Mouse (Mus musculus): ENCODE measurements around the gene Sfmbt1. TPM values are rescaled to one million over a fixed set of nuclear protein-coding genes. Genes with fewer than 3 reads are reported as not detected.

The Sfmbt1 gene
- polyA plus RNA-seq, 1 experiment: 2.8 TPM

GRCm38 (mm10) chr14:30827480-30827879, 112.8 kb downstream of the Sfmbt1 start:
- Histone ChIP-seq H3K79me2 (ENCODE audit: control insufficient read depth, insufficient read depth) (peaks cover 20% of the 10 kb centered on the region), H3K27me3 (ENCODE audit: control insufficient read depth, insufficient read depth, insufficient read length) (no peaks in the 10 kb centered on the region), H3K4me2 (ENCODE audit: low read depth) (no peak overlapping the region), H3ac (ENCODE audit: control insufficient read depth, insufficient read length) (no peak overlapping the region), H3K36me3 (ENCODE audit: control insufficient read depth, insufficient read depth) (no peaks in the 10 kb centered on the region), H3K4me3 (no peak overlapping the region)
- TF ChIP-seq CEBPB (IDR thresholded peaks at IDR 0.05; ENCODE audit: insufficient read depth, poor library complexity, severe bottlenecking) (no peak), TCF12 (IDR thresholded peaks at IDR 0.05; ENCODE audit: insufficient read depth, poor library complexity, severe bottlenecking) (no peak), POLR2AphosphoS2 (IDR thresholded peaks at IDR 0.05; ENCODE audit: insufficient read length, low read depth) (no peak), MYOD1 (IDR thresholded peaks at IDR 0.05; ENCODE audit: control insufficient read depth in 1 of 3, insufficient read length in 2 of 3, low read depth in 2 of 3) (no peak), SRF (IDR thresholded peaks at IDR 0.05; ENCODE audit: control insufficient read depth, insufficient read length, low read depth) (no peak), TCF3 (IDR thresholded peaks at IDR 0.05; ENCODE audit: insufficient read length, low read depth) (no peak), REST (IDR thresholded peaks at IDR 0.05; ENCODE audit: insufficient read depth, insufficient read length) (no peak), E2F4 (IDR thresholded peaks at IDR 0.05; ENCODE audit: insufficient read depth) (no peak), MYOG (IDR thresholded peaks at IDR 0.05; ENCODE audit: control insufficient read depth in 1 of 3, insufficient read depth in 1 of 3, insufficient read length in 2 of 3, low read depth in 2 of 3) (no peak), POLR2A (IDR thresholded peaks at IDR 0.05; ENCODE audit: insufficient read length, low read depth) (no peak), MAX (IDR thresholded peaks at IDR 0.05; ENCODE audit: low read depth) (no peak), USF1 (IDR thresholded peaks at IDR 0.05; ENCODE audit: low read depth) (no peak)

GRCm38 (mm10) chr14:30828077-30828476, 113.4 kb downstream of the Sfmbt1 start:
- Histone ChIP-seq H3K4me3 (no peak overlapping the region), H3K4me2 (ENCODE audit: low read depth) (no peak overlapping the region), H3K79me2 (ENCODE audit: control insufficient read depth, insufficient read depth) (peaks cover 20% of the 10 kb centered on the region), H3K27me3 (ENCODE audit: control insufficient read depth, insufficient read depth, insufficient read length) (no peaks in the 10 kb centered on the region), H3K36me3 (ENCODE audit: control insufficient read depth, insufficient read depth) (no peaks in the 10 kb centered on the region), H3ac (ENCODE audit: control insufficient read depth, insufficient read length) (no peak overlapping the region)
- no peak for TF ChIP-seq MYOG (IDR thresholded peaks at IDR 0.05; ENCODE audit: control insufficient read depth in 1 of 3, insufficient read depth in 1 of 3, insufficient read length in 2 of 3, low read depth in 2 of 3)
- no peak for TF ChIP-seq MAX (IDR thresholded peaks at IDR 0.05; ENCODE audit: low read depth)
- no peak for TF ChIP-seq REST (IDR thresholded peaks at IDR 0.05; ENCODE audit: insufficient read depth, insufficient read length)
- no peak for TF ChIP-seq USF1 (IDR thresholded peaks at IDR 0.05; ENCODE audit: low read depth)
- TF ChIP-seq SRF (IDR thresholded peaks at IDR 0.05; ENCODE audit: control insufficient read depth, insufficient read length, low read depth): no peak
- TF ChIP-seq MYOD1 (IDR thresholded peaks at IDR 0.05; ENCODE audit: control insufficient read depth in 1 of 3, insufficient read length in 2 of 3, low read depth in 2 of 3): no peak
- TF ChIP-seq POLR2A (IDR thresholded peaks at IDR 0.05; ENCODE audit: insufficient read length, low read depth): no peak
- no peak for TF ChIP-seq TCF3 (IDR thresholded peaks at IDR 0.05; ENCODE audit: insufficient read length, low read depth)
- no peak for TF ChIP-seq CEBPB (IDR thresholded peaks at IDR 0.05; ENCODE audit: insufficient read depth, poor library complexity, severe bottlenecking)
- no peak for TF ChIP-seq TCF12 (IDR thresholded peaks at IDR 0.05; ENCODE audit: insufficient read depth, poor library complexity, severe bottlenecking)
- TF ChIP-seq POLR2AphosphoS2 (IDR thresholded peaks at IDR 0.05; ENCODE audit: insufficient read length, low read depth): no peak
- no peak for TF ChIP-seq E2F4 (IDR thresholded peaks at IDR 0.05; ENCODE audit: insufficient read depth)

- no peak for TF ChIP-seq SRF (IDR thresholded peaks at IDR 0.05; ENCODE audit: control insufficient read depth, insufficient read length, low read depth)
- Histone ChIP-seq H3K27me3 (ENCODE audit: control insufficient read depth, insufficient read depth, insufficient read length) (no peaks in the 10 kb centered on the region), H3K4me2 (ENCODE audit: low read depth) (no peak overlapping the region), H3K36me3 (ENCODE audit: control insufficient read depth, insufficient read depth) (no peaks in the 10 kb centered on the region), H3K4me3 (no peak overlapping the region), H3ac (ENCODE audit: control insufficient read depth, insufficient read length) (no peak overlapping the region), H3K79me2 (ENCODE audit: control insufficient read depth, insufficient read depth) (peaks cover 24% of the 10 kb centered on the region)
Measured at GRCm38 (mm10) chr14:30828635-30829460, 114.2 kb downstream of the Sfmbt1 start.

- no peaks in the 10 kb centered on the region for H3K36me3 ChIP-seq (ENCODE audit: control insufficient read depth, insufficient read depth)
Measured at GRCm38 (mm10) chr14:30837416-30837996, 122.9 kb downstream of the Sfmbt1 start.

More at GRCm38 (mm10) chr14:30837416-30837996, 122.9 kb downstream of the Sfmbt1 start:
- Histone ChIP-seq H3K79me2 (ENCODE audit: control insufficient read depth, insufficient read depth) (peaks cover 9% of the 10 kb centered on the region), H3K4me2 (ENCODE audit: low read depth) (peak overlapping the region; percentile 57), H3ac (ENCODE audit: control insufficient read depth, insufficient read length) (no peak overlapping the region), H3K4me3 (no peak overlapping the region), H3K27me3 (ENCODE audit: control insufficient read depth, insufficient read depth, insufficient read length) (no peaks in the 10 kb centered on the region)
- TF ChIP-seq REST (IDR thresholded peaks at IDR 0.05; ENCODE audit: insufficient read depth, insufficient read length): no peak
- TF ChIP-seq POLR2AphosphoS2 (IDR thresholded peaks at IDR 0.05; ENCODE audit: insufficient read length, low read depth): no peak
- peak in 2 of 3 experiments; percentile 79 to 80 for TF ChIP-seq MYOD1 (IDR thresholded peaks at IDR 0.05; ENCODE audit: control insufficient read depth in 1 of 3, insufficient read length in 2 of 3, low read depth in 2 of 3)
- TF ChIP-seq POLR2A (IDR thresholded peaks at IDR 0.05; ENCODE audit: insufficient read length, low read depth): no peak
- TF ChIP-seq TCF3 (IDR thresholded peaks at IDR 0.05; ENCODE audit: insufficient read length, low read depth): no peak
- TF ChIP-seq MYOG (IDR thresholded peaks at IDR 0.05; ENCODE audit: control insufficient read depth in 1 of 3, insufficient read depth in 1 of 3, insufficient read length in 2 of 3, low read depth in 2 of 3): peak in 1 of 3 experiments; percentile 38
- TF ChIP-seq MAX (IDR thresholded peaks at IDR 0.05; ENCODE audit: low read depth): no peak

Measured in myocyte (in vitro differentiated cells).